Mouse (Mus musculus): Measurements from ENCODE around the gene Oxct2a.

- no peak for TF ChIP-seq NELFE (IDR thresholded peaks at IDR 0.05; ENCODE audit: low read depth, low read length)
- no peak for TF ChIP-seq POLR2A (IDR thresholded peaks at IDR 0.05; ENCODE audit: control insufficient read depth in 1 of 2, insufficient read depth in 1 of 2, low read depth in 1 of 2, low read length in 2 of 2, poor library complexity in 1 of 2)
- no peak for TF ChIP-seq UBTF (IDR thresholded peaks at IDR 0.05; ENCODE audit: borderline replicate concordance, insufficient read depth, low read depth, low read length)
- no peak for TF ChIP-seq USF1 (IDR thresholded peaks at IDR 0.05; ENCODE audit: low read depth, low read length)
- TF ChIP-seq CTCF (IDR thresholded peaks at IDR 0.05 in 2 of 3, conservative IDR thresholded peaks at IDR 0.05 in 1 of 3; ENCODE audit: control insufficient read depth in 1 of 3, insufficient read depth in 1 of 3, low read depth in 2 of 3, low read length in 3 of 3, poor library complexity in 1 of 3, severe bottlenecking in 1 of 3), result no peak
- no peak for TF ChIP-seq TAL1 (IDR thresholded peaks at IDR 0.05; ENCODE audit: low read length)
- no peak for TF ChIP-seq ZC3H11A (IDR thresholded peaks at IDR 0.05; ENCODE audit: low read depth, low read length)
- no peak for TF ChIP-seq CHD2 (IDR thresholded peaks at IDR 0.05; ENCODE audit: low read length)
- no peak for TF ChIP-seq USF2 (IDR thresholded peaks at IDR 0.05; ENCODE audit: borderline replicate concordance in 1 of 2, insufficient read depth in 1 of 2, low read depth in 1 of 2, low read length in 2 of 2)
- no peak for TF ChIP-seq ZMIZ1 (IDR thresholded peaks at IDR 0.05; ENCODE audit: low read depth, low read length)
- TF ChIP-seq MAX (IDR thresholded peaks at IDR 0.05; ENCODE audit: low read length), result no peak
- TF ChIP-seq MEF2A (IDR thresholded peaks at IDR 0.05; ENCODE audit: extremely low read depth, insufficient replicate concordance, low read depth, low read length, poor library complexity, severe bottlenecking), result no peak
Measured at GRCm38 (mm10) chr4:123292390-123292789, 31.0 kb downstream of the Oxct2a start.
